Mouse (Mus musculus) embryo, embryonic 9.5 days (tissue): Measurements from ENCODE around the gene Itgb1.

Experiments
- DNase-seq: peaks from one replicate; pipeline ENCODE4 v3.0.0-alpha.2; 2017; ENCODE audit errors: extremely low spot score

The Itgb1 gene

GRCm38 (mm10) chr8:128685507-128686428 lies at the start of gene Itgb1:
TSS of gene Itgb1 (plus strand) at chr8:128685654.
- DNase-seq: peak; percentile 97

- DNase-seq: no peak
Observed at GRCm38 (mm10) chr8:128643104-128643503, 42.4 kb upstream of the Itgb1 start.

GRCm38 (mm10) chr8:128645452-128645851 lies 40.0 kb upstream of the Itgb1 start:
- no peak for DNase-seq

- DNase-seq: no peak
Observed at GRCm38 (mm10) chr8:128646456-128646855, 39.0 kb upstream of the Itgb1 start.

- DNase-seq: no peak
Observed at GRCm38 (mm10) chr8:128648071-128648470, 37.4 kb upstream of the Itgb1 start.

GRCm38 (mm10) chr8:128650331-128650855 lies 35.1 kb upstream of the Itgb1 start:
- DNase-seq: no peak

GRCm38 (mm10) chr8:128652399-128653109 lies 32.9 kb upstream of the Itgb1 start:
- DNase-seq: peak; percentile 31

- DNase-seq: no peak
Observed at GRCm38 (mm10) chr8:128653642-128654364, 31.7 kb upstream of the Itgb1 start.

GRCm38 (mm10) chr8:128654365-128655099 lies 30.9 kb upstream of the Itgb1 start:
- peak; percentile 79 for DNase-seq

GRCm38 (mm10) chr8:128662144-128662543 lies 23.3 kb upstream of the Itgb1 start:
- no peak for DNase-seq

- no peak for DNase-seq
Observed at GRCm38 (mm10) chr8:128662696-128663095, 22.8 kb upstream of the Itgb1 start.

- no peak for DNase-seq
Observed at GRCm38 (mm10) chr8:128663106-128663505, 22.3 kb upstream of the Itgb1 start.

- DNase-seq: no peak
Observed at GRCm38 (mm10) chr8:128666576-128667263, 18.7 kb upstream of the Itgb1 start.

- DNase-seq: no peak
Observed at GRCm38 (mm10) chr8:128671813-128672212, 13.6 kb upstream of the Itgb1 start.

GRCm38 (mm10) chr8:128672441-128672840 lies 13.0 kb upstream of the Itgb1 start:
- DNase-seq: no peak

GRCm38 (mm10) chr8:128672950-128673349 lies 12.5 kb upstream of the Itgb1 start:
- DNase-seq: no peak

- no peak for DNase-seq
Observed at GRCm38 (mm10) chr8:128675848-128676629, 9.4 kb upstream of the Itgb1 start.

- DNase-seq: no peak
Observed at GRCm38 (mm10) chr8:128679909-128680308, 5.5 kb upstream of the Itgb1 start.

- DNase-seq: no peak
Observed at GRCm38 (mm10) chr8:128680548-128681325, 4.7 kb upstream of the Itgb1 start.
